Comparison of ENCODE assay signal across 9 mouse cellular contexts in genomic region chr2:173994301-173995073, GRCm38 (mm10).
DNase-seq lines count a peak whose midpoint lies in the region; ATAC-seq lines count a peak whose summit lies in the region.
"Had no signal": no experiment of that assay in that cellular context is flagged by ENCODE, and none has a peak within 500 bp of the region (broad histone marks: within the 10 kb centered on the region; RNA-seq: fewer than 3 reads in every experiment).

No protein-coding gene starts in this region.

- H3K36me3 ChIP-seq in hindbrain, embryonic 13.5 days, result no peaks in the 10 kb centered on the region
- no peaks in the 10 kb centered on the region for H3K36me3 ChIP-seq in neural tube, embryonic 14.5 days (ENCODE audit: control insufficient read depth, insufficient read depth, low read length)

- no peaks in the 10 kb centered on the region for H3K27me3 ChIP-seq in hindbrain, embryonic 13.5 days
- no peaks in the 10 kb centered on the region for H3K27me3 ChIP-seq in neural tube, embryonic 14.5 days (ENCODE audit: control insufficient read depth, insufficient read depth, low read length)

- H3K4me2 ChIP-seq in hindbrain, embryonic 13.5 days, result no peak overlapping the region
- H3K4me2 ChIP-seq in neural tube, embryonic 14.5 days (ENCODE audit: low read depth, low read length), result no peak overlapping the region

- H3K9me3 ChIP-seq in hindbrain, embryonic 13.5 days, result no peaks in the 10 kb centered on the region
- H3K9me3 ChIP-seq in neural tube, embryonic 14.5 days (ENCODE audit: control insufficient read depth, low read length), result no peaks in the 10 kb centered on the region

- peak overlapping the region; percentile 48; the same call in 1 of the 2 replicates for H3K27ac ChIP-seq in hindbrain, embryonic 13.5 days
- H3K27ac ChIP-seq in neural tube, embryonic 14.5 days (ENCODE audit: low read depth, low read length), result peak overlapping the region; percentile 28; the same call in 1 of the 2 replicates

- peak; percentile 37 for ATAC-seq in hindbrain, embryonic 13.5 days (ENCODE audit: low FRiP score)
- ATAC-seq in neural tube, embryonic 14.5 days (ENCODE audit: low read depth), result peak; percentile 57; the same call in 1 of the 2 replicates
- no peak for ATAC-seq in megakaryocyte-erythroid progenitor cell, adult 5-6 weeks (replicated peaks; ENCODE audit: low FRiP score, low TSS enrichment, poor library complexity, severe bottlenecking)

- no peak overlapping the region for H3K9ac ChIP-seq in hindbrain, embryonic 13.5 days
- no peak overlapping the region for H3K9ac ChIP-seq in neural tube, embryonic 14.5 days (replicated peaks; ENCODE audit: low read depth, low read length)

- peak; percentile 49 for DNase-seq in kidney, adult 11 months
- no peak for DNase-seq in kidney, adult 9 months
- peak; percentile 29 to 46 for DNase-seq in kidney, postnatal 4 days
- DNase-seq in thymus, postnatal 0 days (ENCODE audit: low spot score), result no peak
- no peak for DNase-seq in thymus, postnatal 36 days
- DNase-seq: right cerebral cortex, adult 18-20 months had no signal

- 38% methylated on average over 13 of the region's 13 CpGs for WGBS in hindbrain, embryonic 13.5 days
- 31% methylated on average over 13 of the region's 13 CpGs for WGBS in neural tube, embryonic 14.5 days

- no peak overlapping the region for H3K4me3 ChIP-seq in hindbrain, embryonic 13.5 days
- no peak overlapping the region for H3K4me3 ChIP-seq in neural tube, embryonic 14.5 days (ENCODE audit: low read depth, low read length)

- peaks cover 35% of the 10 kb centered on the region for H3K4me1 ChIP-seq in hindbrain, embryonic 13.5 days (replicated peaks)
- peaks cover 17% of the 10 kb centered on the region; the same call in 1 of the 2 replicates for H3K4me1 ChIP-seq in neural tube, embryonic 14.5 days (ENCODE audit: control insufficient read depth, insufficient read depth, low read length)

Comparison
In these comparisons a context has a peak if more than half of its experiments do, and no peak if none do; other contexts are left out.
1. DNase-seq: peak in kidney, adult 11 months (single experiment) and kidney, postnatal 4 days (2 of 2); none in kidney, adult 9 months (single experiment), thymus, postnatal 0 days (single experiment) and thymus, postnatal 36 days (0 of 2).